Mouse (Mus musculus): ENCODE measurements at regions not wholly inside any gene's neighbourhood (a gene's known extent, or its start where the extent isn't known, plus 50 kb on each side); places are given as distances from the start of the nearest gene placed in this dataset.

- Histone ChIP-seq H3K4me1 (replicated peaks) (no peaks in the 10 kb centered on the region), H3K4me3 (replicated peaks) (no peak overlapping the region), H3K27me3 (replicated peaks) (no peaks in the 10 kb centered on the region), H3K27ac (no peak overlapping the region), H3K9ac (no peak overlapping the region), H3K4me2 (replicated peaks) (no peak overlapping the region), H3K9me3 (no peaks in the 10 kb centered on the region), H3K36me3 (no peaks in the 10 kb centered on the region)
- WGBS, result 72% methylated on average over 5 of the region's 5 CpGs
- no peak for ATAC-seq
Measured at GRCm38 (mm10) chr1:194034199-194034883, 583.7 kb upstream of the Plxna2 start.

- WGBS, result 85% methylated on average over 1 of the region's 1 CpGs
- no peak overlapping the region for H3K9ac ChIP-seq
- no peaks in the 10 kb centered on the region for H3K27me3 ChIP-seq (replicated peaks)
- no peaks in the 10 kb centered on the region for H3K36me3 ChIP-seq
- no peaks in the 10 kb centered on the region for H3K9me3 ChIP-seq
- H3K4me2 ChIP-seq (replicated peaks), result no peak overlapping the region
- H3K4me3 ChIP-seq (replicated peaks), result no peak overlapping the region
- peak; percentile 85 for ATAC-seq
- H3K4me1 ChIP-seq (replicated peaks), result no peaks in the 10 kb centered on the region
- no peak overlapping the region for H3K27ac ChIP-seq
Measured at GRCm38 (mm10) chr1:194032603-194033002, 585.4 kb upstream of the Plxna2 start.

GRCm38 (mm10) chr1:194030651-194031228, 587.3 kb upstream of the Plxna2 start:
- no peak for ATAC-seq
- H3K27me3 ChIP-seq (replicated peaks), result no peaks in the 10 kb centered on the region
- no peaks in the 10 kb centered on the region for H3K36me3 ChIP-seq
- H3K9me3 ChIP-seq, result no peaks in the 10 kb centered on the region
- no peak overlapping the region for H3K9ac ChIP-seq
- no peak overlapping the region for H3K27ac ChIP-seq
- H3K4me3 ChIP-seq (replicated peaks), result no peak overlapping the region
- no peaks in the 10 kb centered on the region; the same call in 1 of the 2 replicates for H3K4me1 ChIP-seq (replicated peaks)
- H3K4me2 ChIP-seq (replicated peaks), result no peak overlapping the region
- 74% methylated on average over 3 of the region's 3 CpGs for WGBS

GRCm38 (mm10) chr1:194026958-194027692, 590.9 kb upstream of the Plxna2 start:
- Histone ChIP-seq H3K4me1 (replicated peaks) (no peaks in the 10 kb centered on the region; the same call in 1 of the 2 replicates), H3K27me3 (replicated peaks) (no peaks in the 10 kb centered on the region), H3K36me3 (no peaks in the 10 kb centered on the region), H3K9ac (no peak overlapping the region), H3K9me3 (no peaks in the 10 kb centered on the region), H3K27ac (no peak overlapping the region), H3K4me3 (replicated peaks) (no peak overlapping the region), H3K4me2 (replicated peaks) (no peak overlapping the region)
- 84% methylated on average over 7 of the region's 7 CpGs for WGBS
- ATAC-seq, result no peak

- H3K4me1 ChIP-seq (replicated peaks), result no peaks in the 10 kb centered on the region; the same call in 1 of the 2 replicates
- H3K36me3 ChIP-seq, result no peaks in the 10 kb centered on the region
- WGBS, result 29% methylated on average over 2 of the region's 2 CpGs
- no peaks in the 10 kb centered on the region for H3K9me3 ChIP-seq
- no peak for ATAC-seq
- H3K27ac ChIP-seq, result no peak overlapping the region
- no peak overlapping the region for H3K9ac ChIP-seq
- H3K4me2 ChIP-seq (replicated peaks), result no peak overlapping the region
- no peak overlapping the region for H3K4me3 ChIP-seq (replicated peaks)
- H3K27me3 ChIP-seq (replicated peaks), result no peaks in the 10 kb centered on the region
Measured at GRCm38 (mm10) chr1:194026213-194026612, 591.8 kb upstream of the Plxna2 start.

- H3K9me3 ChIP-seq, result no peaks in the 10 kb centered on the region
- no peak overlapping the region for H3K4me2 ChIP-seq (replicated peaks)
- ATAC-seq, result no peak
- no peaks in the 10 kb centered on the region for H3K27me3 ChIP-seq (replicated peaks)
- no peak overlapping the region for H3K9ac ChIP-seq
- H3K4me1 ChIP-seq (replicated peaks), result no peaks in the 10 kb centered on the region
- H3K36me3 ChIP-seq, result no peaks in the 10 kb centered on the region
- H3K4me3 ChIP-seq (replicated peaks), result no peak overlapping the region
- H3K27ac ChIP-seq, result no peak overlapping the region
Measured at GRCm38 (mm10) chr1:194019282-194019681, 598.7 kb upstream of the Plxna2 start.

- no peaks in the 10 kb centered on the region for H3K9me3 ChIP-seq
- no peaks in the 10 kb centered on the region for H3K4me1 ChIP-seq (replicated peaks)
- no peak overlapping the region for H3K9ac ChIP-seq
- H3K4me2 ChIP-seq (replicated peaks), result no peak overlapping the region
- H3K27ac ChIP-seq, result no peak overlapping the region
- no peak overlapping the region for H3K4me3 ChIP-seq (replicated peaks)
- no peak for ATAC-seq
- WGBS, result 84% methylated on average over 2 of the region's 2 CpGs
- H3K36me3 ChIP-seq, result no peaks in the 10 kb centered on the region
- no peaks in the 10 kb centered on the region for H3K27me3 ChIP-seq (replicated peaks)
Measured at GRCm38 (mm10) chr1:193992226-193992625, 622.1 kb upstream of the Camk1g start.

- H3K4me2 ChIP-seq (replicated peaks), result no peak overlapping the region
- no peaks in the 10 kb centered on the region for H3K27me3 ChIP-seq (replicated peaks)
- no peak overlapping the region for H3K9ac ChIP-seq
- no peak overlapping the region for H3K27ac ChIP-seq
- H3K36me3 ChIP-seq, result no peaks in the 10 kb centered on the region
- H3K4me1 ChIP-seq (replicated peaks), result no peaks in the 10 kb centered on the region
- 66% methylated on average over 10 of the region's 10 CpGs for WGBS
- H3K4me3 ChIP-seq (replicated peaks), result no peak overlapping the region
- ATAC-seq, result no peak
- no peaks in the 10 kb centered on the region for H3K9me3 ChIP-seq
Measured at GRCm38 (mm10) chr1:193989956-193990675, 620.0 kb upstream of the Camk1g start.

- 38% methylated on average over 17 of the region's 17 CpGs for WGBS
- no peak overlapping the region for H3K9ac ChIP-seq
Measured at GRCm38 (mm10) chr1:193988970-193989904, 619.1 kb upstream of the Camk1g start.

GRCm38 (mm10) chr1:193980571-193980970, 610.5 kb upstream of the Camk1g start:
- no peaks in the 10 kb centered on the region for H3K36me3 ChIP-seq
- no peak overlapping the region for H3K9ac ChIP-seq
- no peak overlapping the region for H3K4me2 ChIP-seq (replicated peaks)
- no peaks in the 10 kb centered on the region for H3K9me3 ChIP-seq
- no peaks in the 10 kb centered on the region for H3K4me1 ChIP-seq (replicated peaks)
- no peak for ATAC-seq
- H3K27ac ChIP-seq, result no peak overlapping the region
- no peak overlapping the region for H3K4me3 ChIP-seq (replicated peaks)
- 79% methylated on average over 4 of the region's 4 CpGs for WGBS
- no peaks in the 10 kb centered on the region for H3K27me3 ChIP-seq (replicated peaks)

More at GRCm38 (mm10) chr1:193988970-193989904, 619.1 kb upstream of the Camk1g start:
- no peak overlapping the region for H3K4me2 ChIP-seq (replicated peaks)
- no peaks in the 10 kb centered on the region for H3K27me3 ChIP-seq (replicated peaks)
- no peak overlapping the region for H3K4me3 ChIP-seq (replicated peaks)
- H3K9me3 ChIP-seq, result no peaks in the 10 kb centered on the region
- no peaks in the 10 kb centered on the region for H3K36me3 ChIP-seq
- ATAC-seq, result no peak
- no peaks in the 10 kb centered on the region for H3K4me1 ChIP-seq (replicated peaks)
- no peak overlapping the region for H3K27ac ChIP-seq

- H3K27ac ChIP-seq, result no peak overlapping the region
- no peaks in the 10 kb centered on the region for H3K4me1 ChIP-seq (replicated peaks)
- ATAC-seq, result no peak
- WGBS, result 63% methylated on average over 1 of the region's 1 CpGs
- H3K27me3 ChIP-seq (replicated peaks), result no peaks in the 10 kb centered on the region
- no peaks in the 10 kb centered on the region for H3K9me3 ChIP-seq
- no peak overlapping the region for H3K4me3 ChIP-seq (replicated peaks)
- H3K36me3 ChIP-seq, result no peaks in the 10 kb centered on the region
- H3K9ac ChIP-seq, result no peak overlapping the region
- H3K4me2 ChIP-seq (replicated peaks), result no peak overlapping the region
Measured at GRCm38 (mm10) chr1:193971537-193971936, 601.4 kb upstream of the Camk1g start.
